Mouse (Mus musculus) granulocyte monocyte progenitor cell, adult 5-6 weeks (primary cell): Measurements from ENCODE around the gene Poc1a. TPM values are rescaled to one million over a fixed set of nuclear protein-coding genes. Genes with fewer than 3 reads are reported as not detected.

Source experiments
- ATAC-seq: replicated peaks from 2 replicates; pipeline ENCODE4 v1.8.0; 2016; ENCODE audit warnings: mild to moderate bottlenecking, moderate TSS enrichment, inconsistent platforms; ENCODE audit not compliant: poor library complexity, severe bottlenecking
- total RNA-seq, 2 experiments: library from RNA; stranded (forward) in 1 of 2; stranded (reverse) in 1 of 2; fragments of 200-712, 200-1000 nt in 1 of 2; fragments of >200 nt in 1 of 2; fragmentation: Nextera tagmentation in 1 of 2; gene quantifications; 2 replicates each; pipeline ENCODE4 v1.2.3; 2014 to 2017

The Poc1a gene
- total RNA-seq, 2 experiments from 2014 or later: 30.3 to 42.4 TPM

DNA sequence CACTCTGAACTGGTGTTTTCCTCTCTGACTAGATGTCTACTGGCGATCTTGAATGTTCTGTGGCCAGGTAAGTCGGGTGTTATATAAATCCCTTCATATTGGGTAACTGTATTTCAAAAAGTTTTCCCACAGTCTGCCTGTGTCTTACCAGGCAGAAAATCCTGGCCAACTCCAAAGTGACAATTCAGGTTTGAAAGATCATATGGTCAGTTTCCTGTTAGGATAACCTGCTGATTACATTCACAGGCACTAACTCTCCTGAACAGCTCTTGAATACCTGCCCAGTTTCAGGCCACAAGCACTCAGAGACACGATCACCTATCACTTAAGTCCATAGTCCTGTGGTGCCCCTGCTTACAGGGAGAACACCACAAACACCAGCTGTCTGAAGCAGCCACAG, 18.8 kb upstream of the Poc1a start:
- ATAC-seq: no peak

- no peak for ATAC-seq
These were observed 17.4 kb upstream of the Poc1a start for GRCm38 (mm10) chr9:106263381-106263924.

DNA sequence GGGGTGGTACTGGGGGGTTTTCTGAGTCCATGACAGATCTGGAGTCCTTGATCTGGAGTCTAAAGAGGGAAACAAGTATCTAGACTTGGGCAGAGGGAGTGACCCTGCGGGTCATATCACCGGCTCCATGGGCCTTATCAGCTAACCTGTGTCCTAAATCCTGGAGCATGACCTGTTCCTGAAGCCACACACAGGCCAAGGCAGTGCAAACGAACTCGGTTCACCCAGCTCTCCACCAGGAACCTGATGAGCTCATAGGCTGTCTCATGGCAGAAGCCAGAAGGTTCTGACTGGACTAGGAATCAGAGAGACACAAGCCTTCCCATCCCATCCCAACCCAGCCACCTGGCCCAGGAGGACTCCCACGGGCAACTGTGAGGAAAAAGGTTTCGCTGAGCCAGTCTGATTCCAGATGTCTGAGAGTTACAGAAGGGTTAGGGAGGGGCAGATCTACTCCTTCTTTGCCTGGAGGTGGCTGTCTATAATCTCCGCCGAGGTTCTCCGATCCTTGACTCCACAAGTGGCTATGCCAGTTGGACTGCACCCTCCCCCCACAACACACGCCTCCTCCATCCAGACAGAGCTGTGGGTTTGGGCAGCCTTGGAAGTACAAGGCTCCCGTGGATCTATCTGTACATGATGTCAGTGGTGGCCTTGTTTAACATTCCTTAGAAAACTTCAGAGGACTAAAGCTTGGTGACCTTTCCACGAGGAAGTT, 15.3 kb upstream of the Poc1a start:
- ATAC-seq: no peak

GRCm38 (mm10) chr9:106266936-106267657, 13.8 kb upstream of the Poc1a start:
- no peak for ATAC-seq

- ATAC-seq: peak; percentile 6; the same call in 1 of the 2 replicates
These were observed 12.4 kb upstream of the Poc1a start for GRCm38 (mm10) chr9:106268421-106268820.

DNA sequence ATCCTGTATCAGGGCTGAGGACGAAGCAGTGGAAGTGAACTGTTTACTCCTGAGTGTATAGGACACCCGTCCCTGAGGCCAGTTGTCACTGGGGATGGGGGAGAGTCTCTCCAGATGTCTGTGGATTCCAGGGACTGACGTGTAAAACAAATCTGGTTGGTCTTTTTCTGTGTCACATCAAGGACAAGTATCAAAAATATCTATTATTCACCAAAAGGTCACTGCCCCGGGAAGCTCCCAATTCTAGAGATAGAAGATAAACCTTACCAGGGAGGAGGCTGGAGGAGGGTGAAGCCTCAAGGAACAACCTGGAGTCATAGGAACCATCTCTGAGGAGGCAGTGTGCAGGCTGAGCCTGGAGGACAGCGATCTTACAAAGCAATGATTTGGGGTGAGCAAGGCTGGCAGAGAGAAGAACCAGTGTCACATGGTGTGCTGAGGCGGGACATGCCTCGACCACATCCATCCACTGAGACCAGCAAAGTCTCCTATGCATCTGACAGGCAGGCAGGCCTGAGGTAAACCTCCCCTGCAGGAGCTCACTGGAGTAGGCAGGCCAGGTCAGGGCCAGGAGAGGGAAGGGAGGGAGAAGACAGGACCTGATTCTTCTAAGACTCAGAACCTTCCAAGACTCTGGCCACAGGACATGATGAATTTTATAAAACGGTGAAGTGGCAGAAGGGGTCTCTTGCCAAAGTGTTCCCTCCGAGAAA, 11.6 kb upstream of the Poc1a start:
- 0 out of 2 replicates have a peak, but pooled peaks have one; percentile 9 for ATAC-seq

- ATAC-seq: peak; percentile 82
These were observed 11.0 kb upstream of the Poc1a start for GRCm38 (mm10) chr9:106269879-106270278.

DNA sequence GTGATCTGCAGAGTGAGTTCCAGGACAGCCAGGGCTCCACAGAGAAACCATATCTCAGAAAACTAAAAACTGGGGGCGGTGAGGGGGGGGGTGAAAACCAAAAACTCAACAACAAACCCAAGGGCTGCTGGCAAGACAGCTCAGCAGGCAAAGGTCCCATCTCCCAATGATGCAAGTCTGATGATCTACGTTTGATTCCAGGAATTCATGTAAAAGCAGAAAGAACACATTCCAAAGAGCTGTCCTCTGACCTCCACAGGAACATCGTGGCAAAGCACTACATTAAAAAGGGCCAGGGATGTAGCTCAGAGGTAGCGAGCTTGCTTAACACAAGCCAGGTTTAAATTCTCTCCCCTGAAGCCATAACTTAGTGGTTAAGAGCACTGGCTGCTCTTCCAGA, 10.2 kb upstream of the Poc1a start:
- ATAC-seq: no peak

- no peak for ATAC-seq
These were observed 8.6 kb upstream of the Poc1a start for GRCm38 (mm10) chr9:106272288-106272687.

DNA sequence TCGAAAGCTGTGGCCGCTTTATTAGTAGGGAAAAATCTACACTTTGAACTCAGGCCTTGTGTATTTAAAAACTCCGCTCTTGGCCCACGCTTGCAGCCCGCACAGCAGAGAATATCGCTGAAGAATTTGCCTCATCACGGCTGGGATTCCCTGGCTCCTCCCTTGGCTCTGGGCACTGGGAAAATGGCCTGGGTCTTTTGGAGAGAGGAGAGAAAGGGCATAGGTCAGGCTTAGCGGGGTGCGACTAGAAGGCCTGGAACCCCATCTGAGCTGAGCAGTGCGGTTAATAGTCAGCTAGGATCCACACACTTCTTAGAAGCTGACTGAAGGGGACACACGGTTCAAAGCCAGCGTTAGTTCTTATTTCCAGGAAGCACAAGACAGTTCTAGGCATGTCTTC, 7.6 kb upstream of the Poc1a start:
- no peak for ATAC-seq

DNA sequence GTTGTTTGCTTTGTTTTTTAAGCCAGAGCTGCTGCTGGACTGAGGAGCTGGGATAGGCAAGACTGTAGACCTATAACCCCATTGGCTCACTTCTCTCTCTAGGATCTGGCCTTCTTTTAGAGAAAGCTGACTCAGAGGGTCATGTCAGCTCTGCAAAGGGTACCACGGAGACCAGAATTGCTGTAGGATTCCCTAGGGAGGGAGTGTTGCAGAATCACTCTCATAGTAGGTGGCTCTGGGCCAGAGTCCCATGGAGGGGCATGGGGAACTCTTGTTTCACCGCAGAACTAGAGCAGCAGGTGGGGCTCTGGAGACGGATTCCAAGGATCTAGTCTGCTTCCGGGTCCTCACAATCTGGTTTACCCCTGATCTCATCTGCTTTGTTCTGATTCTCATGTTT, 7.1 kb upstream of the Poc1a start:
- no peak for ATAC-seq

DNA sequence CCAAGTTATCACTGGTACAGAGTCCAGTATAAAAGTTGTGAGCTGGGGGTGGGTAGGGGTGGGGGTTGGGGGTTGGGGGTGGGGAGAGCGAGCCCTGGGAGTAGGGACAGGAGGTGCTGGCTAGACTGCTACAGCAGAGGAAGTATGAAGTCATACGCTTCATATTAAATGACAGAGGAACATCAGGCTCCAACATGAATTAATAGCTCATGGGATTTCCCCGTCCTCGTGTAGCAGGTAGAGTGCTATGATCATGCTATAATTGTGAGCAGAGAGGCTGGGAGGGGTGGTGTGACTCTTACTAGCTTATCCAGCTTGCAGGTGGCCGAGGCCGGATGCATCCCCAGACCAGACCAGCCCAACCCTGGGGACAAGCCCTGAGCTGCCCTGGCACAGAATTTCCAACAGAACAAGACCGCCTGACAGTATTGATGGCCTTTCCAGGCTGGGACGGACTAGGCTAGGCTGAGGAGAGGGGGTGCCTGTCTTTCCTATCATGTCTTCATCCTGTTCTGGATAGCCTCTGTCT, 6.1 kb upstream of the Poc1a start:
- ATAC-seq: no peak

GRCm38 (mm10) chr9:106275806-106276205, 5.1 kb upstream of the Poc1a start:
- peak; percentile 30; the same call in 1 of the 2 replicates for ATAC-seq

DNA sequence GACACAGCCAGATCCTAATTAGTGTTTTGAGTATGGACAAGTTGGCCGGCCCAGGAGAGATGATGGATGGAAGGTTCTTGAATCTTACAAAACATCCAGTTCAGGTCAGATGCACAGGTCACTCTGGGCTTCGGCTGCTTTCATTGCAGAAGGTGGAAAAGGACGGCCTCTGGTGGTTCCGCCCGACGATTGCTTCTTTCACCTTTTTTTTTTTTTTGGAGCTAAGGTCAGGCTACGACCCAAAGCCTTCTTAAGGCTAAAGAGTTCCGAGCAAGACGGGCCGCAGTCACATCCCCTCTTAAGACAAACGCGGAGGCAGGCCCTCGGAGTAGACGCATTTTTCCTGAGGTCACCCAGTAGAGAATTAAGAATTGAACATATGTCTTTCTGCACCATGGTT, 475 bp upstream of the Poc1a start:
- ATAC-seq: peak; percentile 50

- ATAC-seq: no peak
These were observed 1.2 kb downstream of the Poc1a start for GRCm38 (mm10) chr9:106282024-106282423.

- no peak for ATAC-seq
These were observed 6.3 kb downstream of the Poc1a start for GRCm38 (mm10) chr9:106287165-106287564.

DNA sequence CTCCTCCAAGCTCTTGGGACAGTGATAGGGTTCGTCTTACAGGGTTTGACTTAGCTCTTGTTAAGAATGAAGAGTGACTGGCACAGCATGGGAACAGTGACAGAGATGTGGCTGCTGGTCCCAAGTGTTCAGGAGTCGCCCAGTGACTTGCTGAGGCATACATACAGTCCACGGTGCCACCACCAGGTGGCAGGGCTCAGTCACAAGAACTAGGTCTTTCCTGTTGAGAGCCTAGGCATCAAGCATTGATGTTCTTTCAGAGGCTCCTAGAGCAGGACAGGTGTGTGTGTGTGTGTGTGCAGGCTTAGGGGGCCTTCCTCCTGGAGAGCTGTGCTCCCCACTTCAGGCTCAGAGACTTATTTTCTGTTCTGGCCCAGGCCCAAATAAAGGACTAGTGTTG, 8.0 kb downstream of the Poc1a start:
- peak; percentile 79 for ATAC-seq

DNA sequence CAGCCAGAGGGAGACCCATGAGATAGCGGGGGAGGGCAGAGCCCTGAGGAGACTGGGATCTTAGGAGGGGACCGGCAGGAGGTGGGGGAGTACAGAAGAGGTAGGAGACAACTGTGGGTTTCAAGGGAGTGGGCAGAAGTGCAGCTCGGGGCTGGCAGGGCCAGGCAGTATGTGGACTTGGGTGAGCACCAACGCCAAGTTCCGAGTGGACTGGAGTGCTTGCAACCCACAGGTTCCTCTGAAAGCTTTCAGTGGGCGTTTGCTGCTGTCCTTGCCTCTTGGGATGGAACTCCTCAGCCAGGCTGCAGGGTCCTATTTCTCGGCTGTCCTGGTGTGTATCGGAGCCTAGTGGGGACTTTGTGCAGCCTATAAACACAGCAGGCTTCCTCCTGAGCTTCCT, 9.0 kb downstream of the Poc1a start:
- ATAC-seq: no peak

DNA sequence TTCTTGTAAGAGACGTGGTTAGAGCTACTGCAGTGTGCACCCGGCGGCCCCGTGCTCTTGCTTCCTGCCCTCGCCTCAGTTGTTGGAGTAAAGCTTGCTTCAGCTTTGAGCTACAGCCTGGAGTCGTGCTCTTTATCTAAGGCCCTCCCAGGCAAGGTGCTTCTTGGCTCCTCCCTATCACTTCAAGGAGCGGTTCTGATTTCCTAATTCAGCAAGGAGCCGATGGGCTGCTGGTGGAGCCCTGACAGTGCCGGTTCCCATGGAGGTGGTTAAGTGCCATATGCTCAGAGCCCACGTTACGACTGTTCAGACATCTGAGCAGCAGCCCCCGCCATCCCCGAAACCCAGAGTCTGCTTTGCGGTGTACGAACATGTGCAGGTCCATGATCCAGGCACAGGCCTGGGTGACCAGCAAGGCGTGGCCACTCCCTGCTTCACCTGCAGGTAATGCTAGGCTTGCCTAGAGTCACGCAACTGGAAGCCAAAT, 9.8 kb downstream of the Poc1a start:
- ATAC-seq: no peak

- no peak for ATAC-seq
These were observed 12.8 kb downstream of the Poc1a start for GRCm38 (mm10) chr9:106293569-106294156.
